Mouse (Mus musculus) heart, embryonic 12.5 days (tissue): ENCODE data around the gene Samd4b. TPM values are rescaled to one million over a fixed set of nuclear protein-coding genes. Genes with fewer than 3 reads are reported as not detected.
A peak's percentile ranks its signal among the peaks of the same experiment; 100 is the strongest.

Experiments used
- ATAC-seq: fragments of 200-750 bp; cut with Nextera tagmentation; 2 replicates; pipeline ENCODE4 v1.8.0; 2017; ENCODE audit warnings: moderate TSS enrichment, moderate library complexity; ENCODE audit not compliant: insufficient number of reproducible peaks, low FRiP score
- H3K27ac ChIP-seq: fragments of 300-500 bp; sonication (generic); 2 replicates; pipeline ENCODE4 v1.5.1; 2016; ENCODE audit warnings: mild to moderate bottlenecking, moderate library complexity; ENCODE audit not compliant: poor library complexity, severe bottlenecking
- H3K27me3 ChIP-seq: fragments of 300-500 bp; sonication (generic); replicated peaks from 2 replicates; pipeline ENCODE4 v1.6.1; 2016; ENCODE audit warnings: mild to moderate bottlenecking, moderate library complexity
- H3K36me3 ChIP-seq: fragments of 300-500 bp; sonication (generic); 2 replicates; pipeline ENCODE4 v1.6.1; 2016; ENCODE audit warnings: mild to moderate bottlenecking, moderate library complexity
- H3K4me1 ChIP-seq: fragments of 300-500 bp; sonication (generic); replicated peaks from 2 replicates; pipeline ENCODE4 v1.6.1; 2016; ENCODE audit warnings: mild to moderate bottlenecking
- H3K4me2 ChIP-seq: fragments of 300-500 bp; sonication (generic); 2 replicates; pipeline ENCODE4 v1.6.1; 2016; ENCODE audit warnings: mild to moderate bottlenecking, moderate library complexity
- H3K4me3 ChIP-seq: fragments of 300-500 bp; sonication (generic); 2 replicates; pipeline ENCODE4 v1.5.1; 2016; ENCODE audit warnings: mild to moderate bottlenecking
- H3K9ac ChIP-seq: fragments of 300-500 bp; sonication (generic); 2 replicates; pipeline ENCODE4 v1.6.1; 2016; ENCODE audit warnings: mild to moderate bottlenecking, moderate library complexity
- H3K9me3 ChIP-seq: fragments of 300-500 bp; sonication (generic); replicated peaks from 2 replicates; pipeline ENCODE4 v1.6.1; 2016; ENCODE audit warnings: mild to moderate bottlenecking, moderate library complexity
- WGBS: fragments of 180-500 bp; shearing (Covaris S2); methylation state at CpG from one replicate; pipeline ENCODE4 v1.1.7; 2016; 5-methylcytosine and 5-hydroxymethylcytosine counted together
- polyA plus RNA-seq: library from polyadenylated mRNA; unstranded; fragments of >200 nt; fragmentation: Nextera tagmentation; extraction: Ambion mirVana; gene quantifications from 2 replicates; pipeline ENCODE4 v1.2.1, GENCODE M21; 2016

The Samd4b gene
- polyA plus RNA-seq, 1 experiment from 2014 or later, result 29.5 TPM

DNA sequence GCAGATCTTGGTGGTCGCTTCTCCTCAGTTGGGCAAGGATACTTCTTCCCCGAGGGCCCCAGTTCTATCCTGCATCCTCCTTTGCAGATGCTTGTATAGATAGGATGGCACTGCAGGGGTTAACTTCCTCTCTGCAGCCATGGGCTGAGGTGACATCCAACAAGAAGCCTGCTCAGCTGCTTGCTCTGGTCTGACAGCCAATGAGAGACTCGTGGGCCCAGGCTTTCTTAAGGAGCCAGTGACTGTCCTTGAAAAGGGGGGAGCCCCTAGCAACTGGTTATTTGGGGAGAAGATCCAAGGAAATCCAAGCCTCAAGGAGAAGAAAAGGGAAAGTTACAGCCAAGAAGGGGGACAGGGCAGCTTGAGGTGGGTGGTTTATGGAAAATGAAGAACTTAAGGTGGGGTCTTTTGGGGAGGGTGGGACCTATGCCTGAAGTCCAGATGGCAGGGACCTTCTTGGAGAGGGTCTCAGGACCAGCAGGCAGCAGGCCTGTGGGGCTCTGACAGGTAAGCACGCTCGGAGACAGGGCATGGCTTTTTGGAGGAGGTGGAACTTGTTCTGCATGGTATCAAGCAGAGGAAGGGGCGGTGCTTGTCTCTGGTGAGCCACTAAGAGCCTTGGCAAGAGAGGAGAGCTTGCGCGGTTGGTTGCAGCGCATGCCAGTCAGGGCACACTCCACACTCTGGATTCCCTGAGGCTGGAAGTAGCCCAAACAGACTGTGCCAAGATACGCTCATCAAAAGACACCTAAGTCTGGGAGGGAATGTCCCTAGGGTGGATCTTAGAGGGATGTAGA is 133.3 kb downstream of the Samd4b start:
- peaks cover 17% of the 10 kb centered on the region for H3K4me1 ChIP-seq
- 59% methylated on average over 10 of the region's 10 CpGs for WGBS
- 0 out of 2 replicates have a peak, but pooled peaks have one; percentile 3 for ATAC-seq

DNA sequence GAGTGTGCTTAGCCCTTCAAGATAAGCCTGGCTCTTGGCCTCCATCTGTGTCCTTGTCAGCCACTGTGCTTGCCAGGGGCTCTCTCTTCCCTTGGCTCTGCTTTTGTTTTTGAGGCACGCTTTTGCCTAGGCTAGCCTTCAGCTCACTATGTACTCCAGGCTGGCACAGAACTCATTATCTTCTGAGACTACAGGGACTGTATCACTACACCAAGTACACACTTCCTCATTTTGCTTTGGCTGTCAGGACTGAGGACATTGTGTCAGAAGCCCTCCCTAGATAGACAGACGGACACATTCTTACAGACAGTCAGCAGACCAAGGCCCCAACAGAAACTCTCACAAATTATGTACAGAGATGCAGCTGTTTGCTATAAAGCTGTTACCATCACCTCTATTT is 135.2 kb downstream of the Samd4b start:
- no peak overlapping the region for H3K4me2 ChIP-seq
- H3K27me3 ChIP-seq, result peaks cover 13% of the 10 kb centered on the region
- H3K9me3 ChIP-seq, result no peaks in the 10 kb centered on the region
- WGBS, result 87% methylated on average over 2 of the region's 2 CpGs
- no peak overlapping the region for H3K9ac ChIP-seq
- no peak for ATAC-seq
- H3K4me3 ChIP-seq, result no peak overlapping the region
- H3K4me1 ChIP-seq, result peaks cover 13% of the 10 kb centered on the region
- H3K36me3 ChIP-seq, result peaks cover 39% of the 10 kb centered on the region
- no peak overlapping the region for H3K27ac ChIP-seq

More for the DNA sequence above, 133.3 kb downstream of the Samd4b start:
- Histone ChIP-seq H3K27ac (no peak overlapping the region), H3K36me3 (peaks cover 24% of the 10 kb centered on the region), H3K4me3 (no peak overlapping the region), H3K9me3 (no peaks in the 10 kb centered on the region), H3K9ac (no peak overlapping the region), H3K27me3 (peaks cover 24% of the 10 kb centered on the region), H3K4me2 (no peak overlapping the region)

DNA sequence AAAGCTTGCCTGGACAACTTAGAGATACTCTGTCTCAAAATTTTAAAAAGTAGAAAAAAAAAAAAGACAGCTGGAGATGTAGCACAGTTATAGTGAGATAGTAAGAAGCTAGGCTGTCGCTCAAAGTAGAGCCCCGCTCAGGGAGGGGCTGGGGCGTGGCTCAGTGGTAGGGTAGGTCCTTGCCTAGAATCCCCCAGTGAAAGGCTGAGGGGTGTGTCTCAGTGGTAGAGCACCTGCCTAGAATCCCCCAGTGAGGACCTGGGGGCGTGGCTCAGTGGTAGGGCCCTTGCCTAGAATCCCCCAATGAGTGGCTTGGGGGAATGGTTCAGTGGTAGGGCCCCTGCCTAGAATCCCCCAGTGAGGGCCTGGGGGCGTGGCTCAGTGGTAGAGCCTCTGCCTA is 137.6 kb downstream of the Samd4b start:
- H3K36me3 ChIP-seq, result peaks cover 42% of the 10 kb centered on the region
- ATAC-seq, result no peak
- WGBS, result 91% methylated on average over 5 of the region's 5 CpGs

DNA sequence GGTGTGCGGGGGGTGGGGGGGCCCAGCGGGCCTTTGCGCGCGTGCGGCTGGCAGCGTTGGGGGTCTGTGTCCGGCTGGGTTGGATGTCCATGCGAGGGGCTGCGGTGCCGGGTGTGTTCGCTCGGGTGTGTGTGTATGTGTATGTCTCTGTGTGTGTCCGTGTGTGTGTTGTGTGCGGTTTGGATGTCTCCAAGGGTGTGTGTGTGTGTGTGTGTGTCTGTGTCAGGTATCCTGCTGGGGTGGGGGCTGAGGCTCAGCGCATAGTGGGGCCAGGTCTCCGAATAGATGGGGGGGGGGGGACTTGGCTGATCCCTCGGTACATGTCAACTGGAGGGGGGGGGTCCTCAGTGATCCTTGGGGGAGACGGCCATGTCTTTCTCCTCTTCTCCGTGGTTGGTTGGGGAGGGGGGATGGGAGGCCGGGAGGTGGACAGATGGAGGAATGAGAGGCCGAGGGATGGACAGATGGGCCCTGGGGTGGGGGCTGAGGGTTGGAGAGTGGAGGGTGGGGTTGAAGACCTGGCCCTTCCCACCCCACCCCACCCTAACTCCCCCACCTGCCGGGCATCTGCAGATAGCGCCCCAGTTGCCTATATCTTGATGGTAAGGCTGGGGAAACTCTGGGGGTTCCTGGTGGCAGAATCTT is 145.5 kb downstream of the Samd4b start:
- peaks cover 2% of the 10 kb centered on the region for H3K36me3 ChIP-seq
- no peaks in the 10 kb centered on the region for H3K9me3 ChIP-seq
- H3K4me3 ChIP-seq, result peak overlapping the region; percentile 79
- peaks cover 9% of the 10 kb centered on the region; the same call in 1 of the 2 replicates for H3K4me1 ChIP-seq
- no peaks in the 10 kb centered on the region for H3K27me3 ChIP-seq
- peak overlapping the region; percentile 91 for H3K4me2 ChIP-seq
- H3K9ac ChIP-seq, result peak overlapping the region; percentile 94
- no peak overlapping the region for H3K27ac ChIP-seq
- 0 out of 2 replicates have a peak, but pooled peaks have one; percentile 9 for ATAC-seq
- 1% methylated on average over 22 of the region's 24 CpGs for WGBS

More for the DNA sequence above, 137.6 kb downstream of the Samd4b start:
- H3K27me3 ChIP-seq, result no peaks in the 10 kb centered on the region
- no peak overlapping the region for H3K27ac ChIP-seq
- H3K4me2 ChIP-seq, result no peak overlapping the region
- no peaks in the 10 kb centered on the region for H3K4me1 ChIP-seq
- H3K9ac ChIP-seq, result no peak overlapping the region
- no peak overlapping the region for H3K4me3 ChIP-seq
- H3K9me3 ChIP-seq, result no peaks in the 10 kb centered on the region

DNA sequence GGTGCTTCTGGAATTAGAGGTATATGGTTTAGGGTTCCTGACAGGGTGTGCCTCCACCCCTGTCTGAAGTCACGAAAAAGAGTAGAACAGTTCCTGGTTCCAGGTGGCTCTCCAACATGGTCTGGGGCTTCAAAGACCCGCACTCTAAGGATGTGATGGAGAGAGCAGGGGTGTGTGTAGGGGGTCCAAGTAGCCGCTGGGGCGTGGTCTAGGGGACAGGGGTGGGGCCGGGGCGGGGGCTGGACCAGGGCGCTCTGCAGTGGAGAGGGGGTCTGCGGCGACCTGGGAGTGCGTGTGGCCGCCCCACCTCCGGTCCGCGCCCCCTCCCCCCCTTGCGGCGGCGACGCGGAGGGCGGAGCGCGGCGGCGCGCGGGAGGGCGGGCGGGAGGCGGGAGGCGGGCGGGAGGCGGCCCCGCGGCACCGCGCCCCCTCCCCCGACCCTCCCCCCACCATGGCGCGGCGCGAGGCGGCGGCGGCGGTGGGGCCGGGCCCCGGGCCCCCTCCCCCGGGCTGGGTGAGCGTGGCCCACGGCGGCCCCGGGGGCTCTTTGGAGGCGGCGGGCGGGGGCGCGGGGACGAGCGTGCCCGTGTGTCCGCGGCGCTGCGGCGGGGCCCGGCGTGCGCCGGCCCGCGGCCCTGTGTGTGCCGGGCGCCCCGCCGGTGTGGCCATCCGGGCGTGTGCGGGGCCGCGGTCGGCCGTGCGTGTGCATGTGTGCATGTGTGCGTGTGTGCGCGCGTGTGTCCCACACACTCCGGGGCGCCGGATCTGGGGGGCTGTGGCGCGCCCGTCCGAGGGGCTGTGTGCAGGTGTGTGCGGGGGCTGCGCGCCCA is 146.2 kb downstream of the Samd4b start, which contains the start of gene Lrfn1:
Lrfn1 (plus strand) TSS at position 450 of the 830 bp plus-strand sequence.
- Histone ChIP-seq H3K27ac (no peak within 1 kb of the TSS), H3K27me3 (no peaks in the 10 kb centered on the region)
- ATAC-seq, result peak; percentile 66

DNA sequence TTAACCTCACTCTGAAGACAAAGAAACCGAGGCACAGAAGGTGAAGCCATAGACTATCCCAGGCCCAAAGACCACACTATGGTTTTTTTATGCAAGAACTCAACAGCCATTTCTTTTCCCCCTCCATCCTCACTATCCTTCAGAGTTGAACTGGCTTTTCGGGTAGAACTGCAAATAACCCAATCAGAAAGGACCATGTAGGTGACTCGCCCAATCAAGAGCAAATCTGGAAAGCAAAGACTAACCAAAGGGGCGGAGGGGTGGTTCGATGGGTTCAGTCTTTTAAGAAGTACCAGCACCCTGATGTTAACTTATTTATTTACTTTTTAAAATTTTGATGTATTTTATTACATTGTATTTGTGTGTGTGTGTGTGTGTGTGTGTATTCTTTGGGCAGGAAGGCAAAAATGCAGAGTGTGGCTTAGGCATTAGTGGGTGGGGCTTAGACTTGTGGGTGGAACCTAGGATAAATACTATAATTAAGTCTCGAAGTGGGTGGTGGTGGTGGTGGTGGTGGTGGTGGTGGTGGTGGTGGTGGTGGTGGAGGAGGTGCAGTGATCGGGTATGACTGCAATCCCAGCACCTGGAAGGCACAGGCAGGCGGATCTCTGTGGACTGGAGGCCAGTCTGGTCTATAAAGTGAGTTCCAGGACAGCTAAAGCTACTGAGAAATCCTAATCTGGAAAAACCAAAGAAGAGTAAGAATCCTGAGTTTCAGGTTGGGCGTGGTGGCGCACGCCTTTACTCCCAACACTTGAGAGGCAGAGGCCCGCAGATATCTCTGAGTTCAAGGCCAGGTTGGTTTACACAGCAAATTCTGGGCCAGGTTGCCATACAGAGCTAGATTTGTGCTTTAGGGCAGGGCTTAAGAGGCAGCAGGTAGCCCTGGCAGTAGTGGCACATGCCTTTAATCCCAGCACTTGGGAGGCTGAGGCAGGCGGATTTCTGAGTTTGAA is 149.8 kb downstream of the Samd4b start:
- ATAC-seq, result no peak
- 65% methylated on average over 13 of the region's 13 CpGs for WGBS
- Histone ChIP-seq H3K9me3 (no peaks in the 10 kb centered on the region), H3K36me3 (no peaks in the 10 kb centered on the region), H3K4me1 (peaks cover 13% of the 10 kb centered on the region), H3K4me3 (no peak overlapping the region), H3K4me2 (no peak overlapping the region), H3K27ac (no peak overlapping the region), H3K9ac (no peak overlapping the region), H3K27me3 (peaks cover 5% of the 10 kb centered on the region; the same call in 1 of the 2 replicates)

More for the DNA sequence above, 146.2 kb downstream of the Samd4b start, which contains the start of gene Lrfn1:
- WGBS, result under 1% methylated on average over 33 of the region's 97 CpGs
- peak within 1 kb of the TSS; percentile 91 for H3K4me2 ChIP-seq
- no peaks in the 10 kb centered on the region for H3K9me3 ChIP-seq
- H3K9ac ChIP-seq, result peak within 1 kb of the TSS; percentile 94
- peak within 1 kb of the TSS; percentile 79 for H3K4me3 ChIP-seq
- no peaks in the 10 kb centered on the region; the same call in none of the 2 replicates for H3K36me3 ChIP-seq
- peaks cover 13% of the 10 kb centered on the region for H3K4me1 ChIP-seq

DNA sequence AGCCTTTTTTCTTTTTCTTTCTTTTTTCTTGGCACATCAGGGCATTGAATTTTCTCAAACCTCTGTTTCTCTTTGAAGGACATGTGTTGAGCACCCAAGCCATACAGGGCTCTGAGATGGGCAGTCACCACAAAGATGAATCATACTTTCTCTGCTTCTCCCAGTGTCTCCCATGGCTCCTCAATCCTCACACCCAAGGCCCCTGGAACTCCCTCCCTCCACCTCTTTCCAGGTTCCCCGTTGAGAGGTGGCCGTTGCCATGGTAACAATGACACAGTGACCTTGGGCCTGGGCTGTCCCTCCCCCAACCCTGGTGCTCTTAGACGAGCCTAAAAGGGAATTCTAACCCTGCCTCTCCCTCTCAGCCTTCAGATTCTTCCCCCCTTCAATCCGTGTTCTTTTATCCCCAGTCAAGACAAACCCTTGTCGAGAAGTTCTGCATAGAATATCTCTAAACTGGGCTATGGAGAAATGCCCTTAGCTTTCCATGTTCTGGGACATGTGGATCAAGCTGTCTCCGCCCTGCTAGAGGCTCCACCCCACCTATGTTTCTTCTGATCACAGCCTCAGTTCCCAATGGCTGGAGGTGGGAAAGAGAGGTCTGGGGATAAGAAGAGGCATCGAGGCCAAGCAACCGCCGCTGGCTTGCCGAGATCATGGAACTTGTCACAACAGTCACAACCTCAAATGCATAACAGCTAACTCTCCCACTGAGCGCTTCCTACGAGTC is 150.7 kb downstream of the Samd4b start:
- Histone ChIP-seq H3K27ac (no peak overlapping the region), H3K27me3 (peaks cover 5% of the 10 kb centered on the region; the same call in 1 of the 2 replicates), H3K4me2 (no peak overlapping the region), H3K36me3 (no peaks in the 10 kb centered on the region), H3K4me1 (peaks cover 5% of the 10 kb centered on the region), H3K9me3 (no peaks in the 10 kb centered on the region), H3K4me3 (no peak overlapping the region), H3K9ac (no peak overlapping the region)
- 15% methylated on average over 12 of the region's 12 CpGs for WGBS
- no peak for ATAC-seq

DNA sequence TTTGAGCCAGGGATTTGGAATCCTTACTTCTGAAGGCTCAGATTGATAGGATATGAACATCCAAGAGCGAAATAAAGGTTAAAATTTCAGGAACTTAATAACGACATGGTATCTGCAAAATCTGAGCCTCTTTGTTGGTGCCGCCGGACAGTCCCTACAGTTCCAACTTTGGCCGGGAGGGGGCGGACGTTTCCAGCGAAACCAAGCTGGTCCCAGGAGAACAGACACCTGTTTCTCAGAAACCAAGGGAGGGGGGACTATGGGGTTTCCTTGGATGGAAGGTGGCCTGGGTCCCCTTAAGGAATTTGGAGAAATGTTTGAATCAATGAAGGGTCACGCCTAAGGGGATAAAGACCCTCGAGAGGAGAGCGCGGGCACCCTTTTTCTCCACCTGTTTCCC is 151.5 kb downstream of the Samd4b start:
- no peak overlapping the region for H3K27ac ChIP-seq
- H3K4me3 ChIP-seq, result no peak overlapping the region
- no peak for ATAC-seq
- peaks cover 5% of the 10 kb centered on the region; the same call in 1 of the 2 replicates for H3K27me3 ChIP-seq
- H3K4me2 ChIP-seq, result no peak overlapping the region
- no peaks in the 10 kb centered on the region for H3K36me3 ChIP-seq
- no peak overlapping the region for H3K9ac ChIP-seq
- whole genome bisulfite sequencing, result 10% methylated on average over 12 of the region's 12 CpGs
- peaks cover 5% of the 10 kb centered on the region for H3K4me1 ChIP-seq
- no peaks in the 10 kb centered on the region for H3K9me3 ChIP-seq

DNA sequence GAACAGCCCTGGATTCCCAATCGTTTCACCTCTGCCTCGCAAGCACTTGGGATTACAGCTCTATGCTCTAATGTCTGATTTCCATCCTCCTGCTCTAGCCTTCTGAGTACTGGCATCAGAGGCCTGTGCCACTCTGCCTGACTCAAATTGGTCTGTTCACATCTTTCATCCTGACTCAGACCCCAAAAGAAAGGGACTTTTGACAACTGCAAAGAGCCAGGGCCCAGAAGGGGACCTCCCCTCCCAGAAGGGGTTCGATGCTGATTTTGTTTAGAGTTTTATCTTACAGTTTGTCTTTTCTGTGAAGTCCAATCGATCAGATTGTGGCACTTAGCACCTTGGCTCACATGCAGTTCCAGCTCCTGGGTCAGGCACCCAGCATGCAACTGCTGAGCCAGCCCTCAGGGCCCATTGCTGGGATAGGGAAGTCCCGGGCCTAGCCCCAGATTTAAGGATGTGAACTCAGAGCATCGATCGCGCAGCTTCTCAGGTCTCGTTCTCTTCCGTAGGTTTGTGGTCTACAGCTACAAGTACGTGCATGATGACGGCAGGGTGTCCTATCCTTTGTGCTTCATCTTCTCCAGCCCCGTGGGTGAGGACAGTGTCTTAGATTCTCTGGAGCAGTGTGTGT is 153.5 kb downstream of the Samd4b start:
- Histone ChIP-seq H3K27me3 (peaks cover 5% of the 10 kb centered on the region; the same call in 1 of the 2 replicates), H3K4me2 (no peak overlapping the region), H3K9me3 (no peaks in the 10 kb centered on the region), H3K36me3 (no peaks in the 10 kb centered on the region), H3K4me1 (peaks cover 5% of the 10 kb centered on the region), H3K27ac (no peak overlapping the region), H3K9ac (no peak overlapping the region), H3K4me3 (no peak overlapping the region)
- ATAC-seq, result no peak
- 81% methylated on average over 13 of the region's 13 CpGs for WGBS
